Mouse (Mus musculus): ENCODE measurements around the gene Cyfip2.

Cyfip2 gene

GRCm38 (mm10) chr11:46276168-46276567 lies 36.5 kb downstream of the Cyfip2 start:
- DNase-seq (ENCODE audit: low spot score), result no peak

- DNase-seq (ENCODE audit: low spot score), result peak; percentile 42
Measured at GRCm38 (mm10) chr11:46275302-46275701, 37.4 kb downstream of the Cyfip2 start.

GRCm38 (mm10) chr11:46273969-46274368 lies 38.7 kb downstream of the Cyfip2 start:
- no peak for DNase-seq (ENCODE audit: low spot score)

- DNase-seq (ENCODE audit: low spot score), result no peak
Measured at GRCm38 (mm10) chr11:46272058-46272681, 40.5 kb downstream of the Cyfip2 start.

GRCm38 (mm10) chr11:46269893-46270292 lies 42.8 kb downstream of the Cyfip2 start:
- no peak for DNase-seq (ENCODE audit: low spot score)

GRCm38 (mm10) chr11:46269391-46269790 lies 43.3 kb downstream of the Cyfip2 start:
- no peak for DNase-seq (ENCODE audit: low spot score)

GRCm38 (mm10) chr11:46268991-46269390 lies 43.7 kb downstream of the Cyfip2 start:
- no peak for DNase-seq (ENCODE audit: low spot score)

- DNase-seq (ENCODE audit: low spot score), result no peak
Measured at GRCm38 (mm10) chr11:46265031-46265786, 47.5 kb downstream of the Cyfip2 start.

GRCm38 (mm10) chr11:46264584-46264983 lies 48.1 kb downstream of the Cyfip2 start:
- no peak for DNase-seq (ENCODE audit: low spot score)

- DNase-seq (ENCODE audit: low spot score), result no peak
Measured at GRCm38 (mm10) chr11:46263291-46263690, 49.4 kb downstream of the Cyfip2 start.

GRCm38 (mm10) chr11:46262854-46263253 lies 49.8 kb downstream of the Cyfip2 start:
- DNase-seq (ENCODE audit: low spot score), result no peak

- no peak for DNase-seq (ENCODE audit: low spot score)
Measured at GRCm38 (mm10) chr11:46258749-46259148, 53.9 kb downstream of the Cyfip2 start.

- DNase-seq (ENCODE audit: low spot score), result no peak
Measured at GRCm38 (mm10) chr11:46258207-46258606, 54.5 kb downstream of the Cyfip2 start.

- DNase-seq (ENCODE audit: low spot score), result no peak
Measured at GRCm38 (mm10) chr11:46255291-46255690, 57.4 kb downstream of the Cyfip2 start.

GRCm38 (mm10) chr11:46251994-46252393 lies 60.7 kb downstream of the Cyfip2 start:
- peak; percentile 33 for DNase-seq (ENCODE audit: low spot score)

GRCm38 (mm10) chr11:46248352-46248751 lies 64.3 kb downstream of the Cyfip2 start:
- DNase-seq (ENCODE audit: low spot score), result no peak

- no peak for DNase-seq (ENCODE audit: low spot score)
Measured at GRCm38 (mm10) chr11:46246393-46246792, 66.3 kb downstream of the Cyfip2 start.

- no peak for DNase-seq (ENCODE audit: low spot score)
Measured at GRCm38 (mm10) chr11:46245926-46246325, 66.7 kb downstream of the Cyfip2 start.

GRCm38 (mm10) chr11:46244731-46245604 lies 67.7 kb downstream of the Cyfip2 start:
- DNase-seq (ENCODE audit: low spot score), result no peak

- no peak for DNase-seq (ENCODE audit: low spot score)
Measured at GRCm38 (mm10) chr11:46241985-46242384, 70.7 kb downstream of the Cyfip2 start.

GRCm38 (mm10) chr11:46241150-46241673 lies 71.4 kb downstream of the Cyfip2 start:
- DNase-seq (ENCODE audit: low spot score), result no peak

- peak; percentile 46 for DNase-seq (ENCODE audit: low spot score)
Measured at GRCm38 (mm10) chr11:46236976-46237375, 75.7 kb downstream of the Cyfip2 start.

Data from testis, postnatal 14 days (tissue).